Mouse (Mus musculus) fat pad, adult 2 months (tissue): ENCODE results near the gene Rbl2.

Experiments used
- DNase-seq: peaks from one replicate; pipeline ENCODE4 v3.0.0-alpha.2; 2011; ENCODE audit warnings: low read depth, low spot score; ENCODE audit errors: extremely low read depth

Gene Rbl2

DNA sequence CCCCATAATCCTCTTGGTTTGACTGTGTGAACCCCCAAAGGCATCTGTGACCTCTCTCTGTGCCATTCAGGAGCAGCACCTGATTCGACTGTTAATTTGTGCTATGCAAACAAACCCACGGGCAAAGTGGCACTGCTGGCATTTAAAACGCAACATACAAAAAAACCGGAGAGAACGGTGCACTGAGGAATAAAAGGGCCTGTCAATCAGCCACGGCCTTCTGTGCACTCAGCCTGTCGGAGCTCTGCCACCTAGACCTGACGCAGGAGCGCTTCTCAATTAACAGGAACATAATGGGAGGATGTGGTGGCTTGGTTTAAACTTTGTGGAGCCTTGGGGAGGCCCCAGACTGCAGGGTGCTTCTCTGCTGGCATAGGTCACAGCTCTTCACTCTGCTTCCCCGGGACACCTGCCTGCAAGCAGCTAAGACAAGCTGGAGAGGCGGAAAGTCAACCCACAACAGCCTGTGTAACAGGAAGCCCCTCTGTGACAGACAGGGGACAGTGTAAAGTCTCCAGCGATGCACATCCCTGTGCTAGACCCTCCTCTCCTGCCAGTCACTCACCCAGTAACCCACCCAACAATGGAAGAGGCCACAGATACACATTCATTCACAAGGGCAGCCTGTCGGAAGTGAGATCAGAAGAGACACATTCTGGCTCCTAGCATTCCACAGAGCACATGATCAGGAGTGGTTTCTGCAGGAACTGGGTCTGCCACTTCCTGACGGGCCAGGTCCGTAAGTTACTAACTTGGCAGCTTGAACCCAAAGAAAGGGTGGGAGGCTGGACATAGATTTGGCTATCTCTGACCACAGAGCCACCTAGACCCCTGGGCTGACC is 90.3 kb downstream of the Rbl2 start:
- no peak for DNase-seq

DNA sequence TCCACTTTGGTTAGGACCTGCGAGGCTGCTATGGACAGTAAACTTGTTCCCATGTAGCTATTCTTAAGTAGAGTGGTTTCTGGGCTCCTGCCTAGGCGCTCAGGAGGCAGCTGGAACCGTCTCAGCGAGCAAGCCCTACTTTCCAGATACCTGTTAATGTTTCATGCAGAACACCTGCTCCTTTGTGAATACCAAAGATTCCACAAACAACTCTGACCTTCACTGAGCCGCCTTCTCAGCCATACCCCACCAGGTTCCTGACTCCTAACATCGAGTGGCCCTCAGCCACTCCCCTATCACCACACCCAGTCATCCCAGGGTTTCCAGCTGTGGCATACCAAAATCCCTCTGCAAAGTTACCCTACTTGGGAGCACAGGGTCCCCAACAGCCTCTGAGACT is 100.3 kb downstream of the Rbl2 start:
- no peak for DNase-seq

DNA sequence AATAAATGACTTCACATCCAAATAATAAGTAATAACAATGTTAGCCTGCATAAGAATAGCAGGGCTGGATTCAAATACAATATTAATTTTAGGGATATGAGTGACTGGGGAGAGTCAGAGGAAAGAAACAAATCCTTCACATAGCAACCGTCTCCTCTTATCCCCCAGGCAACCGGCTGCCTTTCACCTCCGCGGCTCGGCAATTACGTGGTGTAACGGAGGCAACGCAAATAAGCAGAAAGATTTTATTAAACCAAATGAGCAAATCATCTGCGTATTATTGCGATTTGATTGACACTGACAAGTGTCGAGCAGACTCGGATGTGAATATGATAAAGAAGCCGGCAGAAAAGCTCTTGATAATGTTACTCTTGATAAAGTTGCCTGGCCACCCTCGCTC is 101.1 kb downstream of the Rbl2 start:
- no peak for DNase-seq

DNA sequence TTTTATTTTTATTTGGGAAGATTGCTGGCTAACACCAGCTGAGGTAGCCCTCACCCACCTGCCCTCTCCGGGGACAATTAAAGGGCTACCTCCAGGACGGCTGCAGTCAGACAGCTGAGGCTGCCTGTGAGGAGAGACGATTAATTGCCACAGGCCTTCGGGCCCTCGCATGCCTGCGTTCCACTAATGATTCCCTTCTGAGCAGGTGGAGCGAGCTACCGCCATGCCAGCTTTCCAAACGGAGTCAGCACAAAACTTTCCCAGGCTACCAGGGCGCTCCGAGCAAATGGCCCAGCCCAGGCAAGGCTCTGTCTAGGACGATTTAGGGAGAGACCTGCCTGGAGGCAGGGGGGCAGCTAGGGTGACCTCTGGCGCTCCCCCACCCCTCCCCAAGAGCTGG is 101.7 kb downstream of the Rbl2 start:
- DNase-seq: no peak
